In genomic region chr16:31526711-31527344, GRCm38 (mm10) we compare ENCODE assay signal across 12 mouse cellular contexts.
DNase-seq lines count a peak whose midpoint lies in the region; TF ChIP-seq lines count a peak whose summit lies in the region.
"Had no signal": no experiment of that assay in that cellular context is flagged by ENCODE, and none has a peak within 500 bp of the region (broad histone marks: within the 10 kb centered on the region; RNA-seq: fewer than 3 reads in every experiment).

No protein-coding gene starts in this region.

- intact Hi-C loops in left cerebral cortex, adult 2 months (cut with DNase I): no loop called here

- H3K27ac ChIP-seq in embryonic fibroblast, embryonic 13.5 days (ENCODE audit: insufficient read depth, low read length): peak overlapping the region; percentile 80
- no peak overlapping the region; the same call in 1 of the 2 replicates for H3K27ac ChIP-seq in left cerebral cortex, adult 2 months
- H3K27ac ChIP-seq: hindbrain, embryonic 14.5 days; neural tube, embryonic 12.5 days had no signal

- DNase-seq in kidney, postnatal 14 days: peak; percentile 31
- DNase-seq in kidney, adult 11 months: no peak
- DNase-seq in MN1 (ENCODE audit: low spot score): peak; percentile 14
- peak; percentile 87 for DNase-seq in adrenal gland, postnatal 10 days
- no peak for DNase-seq in left cerebral cortex, adult 2 months (ENCODE audit: extremely low spot score in 1 of 2, low spot score in 2 of 2)
- no peak for DNase-seq in layer of hippocampus, postnatal 25 days (ENCODE audit: extremely low spot score in 1 of 2, low spot score in 1 of 2)
- DNase-seq in right cerebral cortex, postnatal 14 days: no peak
- DNase-seq: layer of hippocampus, postnatal 36 days; lung, embryonic 14.5 days had no signal

- peaks cover 8% of the 10 kb centered on the region for H3K4me1 ChIP-seq in embryonic fibroblast, embryonic 13.5 days (ENCODE audit: control insufficient read depth, insufficient read depth, low read length)
- H3K4me1 ChIP-seq: neural tube, embryonic 12.5 days had no signal

- TF ChIP-seq CTCF in embryonic fibroblast, embryonic 13.5 days (IDR thresholded peaks at IDR 0.05; ENCODE audit: borderline replicate concordance, insufficient read depth, low read length): no peak
- no peak for TF ChIP-seq CTCF in left cerebral cortex, adult 2 months (IDR thresholded peaks at IDR 0.05)

- no peak for TF ChIP-seq POLR2A in embryonic fibroblast, embryonic 13.5 days (IDR thresholded peaks at IDR 0.05; ENCODE audit: low read depth, low read length)

- H3K4me3 ChIP-seq in embryonic fibroblast, embryonic 13.5 days (ENCODE audit: insufficient read depth, low read length): no peak overlapping the region
- no peak overlapping the region for H3K4me3 ChIP-seq in left cerebral cortex, adult 2 months
- H3K4me3 ChIP-seq: neural tube, embryonic 12.5 days had no signal

Comparison
In these comparisons a context has a peak if more than half of its experiments do, and no peak if none do; other contexts are left out.
1. DNase-seq: peak in kidney, postnatal 14 days (single experiment), MN1 (single experiment) and adrenal gland, postnatal 10 days (single experiment); none in kidney, adult 11 months (single experiment), left cerebral cortex, adult 2 months (0 of 2), layer of hippocampus, postnatal 25 days (0 of 2) and right cerebral cortex, postnatal 14 days (single experiment).